Mouse (Mus musculus) ES-E14 (cell line): ENCODE data around the gene Ifitm6. TPM values are rescaled to one million over a fixed set of nuclear protein-coding genes. Genes with fewer than 3 reads are reported as not detected.

Experiments
- DNase-seq: peaks from one replicate; pipeline ENCODE4 v3.0.0-alpha.2; 2013; ENCODE audit warnings: low read depth, low spot score
- H3K27ac ChIP-seq: 2 replicates; pipeline ENCODE4 v1.5.1; 2012; ENCODE audit warnings: low read depth, mild to moderate bottlenecking, low read length, moderate library complexity, mixed read lengths; ENCODE audit not compliant: poor library complexity, insufficient read depth, severe bottlenecking
- H3K36me3 ChIP-seq: 2 replicates; pipeline ENCODE4 v1.6.1; 2012; ENCODE audit warnings: mild to moderate bottlenecking, low read length, moderate library complexity, mixed read lengths; ENCODE audit not compliant: control insufficient read depth, poor library complexity, insufficient read depth, severe bottlenecking
- H3K4me1 ChIP-seq, 2 experiments: fragments of 150-350 bp in 1 of 2; sonication (generic) in 1 of 2; 2 replicates each; pipeline ENCODE4 v1.6.1; 2012; ENCODE audit warnings: low read length in 2 of 2, mild to moderate bottlenecking in 1 of 2, mixed read lengths in 1 of 2; ENCODE audit not compliant: control insufficient read depth in 2 of 2, insufficient read depth in 2 of 2, poor library complexity in 1 of 2
- H3K4me3 ChIP-seq, 2 experiments: fragments of 150-350 bp in 1 of 2; sonication (generic) in 1 of 2; 2 replicates each; pipeline ENCODE4 v1.5.1; 2012; ENCODE audit warnings: low read length in 2 of 2, low read depth in 1 of 2, mild to moderate bottlenecking in 1 of 2, mixed read lengths in 1 of 2; ENCODE audit not compliant: insufficient read depth in 1 of 2, poor library complexity in 1 of 2, severe bottlenecking in 1 of 2
- H3K9ac ChIP-seq: 2 replicates; pipeline ENCODE4 v1.6.1; 2012; ENCODE audit warnings: low read depth, mild to moderate bottlenecking, low read length, mixed read lengths; ENCODE audit not compliant: poor library complexity, insufficient read depth, severe bottlenecking
- H3K9me3 ChIP-seq: fragments of 150-350 bp; sonication (generic); 2 replicates; pipeline ENCODE4 v1.6.1; 2012; ENCODE audit warnings: low read depth, mild to moderate bottlenecking, low read length; ENCODE audit not compliant: control insufficient read depth, insufficient read depth
- CHD2 ChIP-seq: IDR thresholded peaks from 2 replicates; pipeline ENCODE4 v1.6.1; 2014; ENCODE audit warnings: mild to moderate bottlenecking, low read depth, low read length, inconsistent platforms
- HCFC1 ChIP-seq: IDR thresholded peaks from 2 replicates; pipeline ENCODE4 v1.6.1; 2012; ENCODE audit warnings: low read length, inconsistent platforms, borderline replicate concordance; ENCODE audit not compliant: insufficient read depth
- MAFK ChIP-seq: IDR thresholded peaks from 2 replicates; pipeline ENCODE4 v1.6.1; 2014; ENCODE audit warnings: mild to moderate bottlenecking, low read depth, low read length, inconsistent platforms; ENCODE audit not compliant: insufficient read depth
- ZC3H11A ChIP-seq: IDR thresholded peaks from 2 replicates; pipeline ENCODE4 v1.6.1; 2012; ENCODE audit warnings: low read depth, mild to moderate bottlenecking, inconsistent platforms, low read length, borderline replicate concordance
- ZNF384 ChIP-seq: IDR thresholded peaks from 2 replicates; pipeline ENCODE4 v1.6.1; 2012; ENCODE audit warnings: low read depth, low read length, inconsistent platforms
- in situ Hi-C, 2 experiments: fragments of 600-800 bp; cut with MboI; formaldehyde crosslinking; loops; one replicate each; pipeline ENCODE4 v1.15.1; 2025; ENCODE audit warnings: low sequenced_read_pairs in 2 of 2, inconsistent platforms in 1 of 2; ENCODE audit not compliant: unreplicated experiment in 2 of 2
- total RNA-seq: library from RNA; depleted of rRNA; stranded (reverse); fragments of 300-350 nt; gene quantifications from 2 replicates; pipeline ENCODE4 v1.2.3, GENCODE M21; 2012

Gene Ifitm6
- total RNA-seq, 1 experiment: 0.36 TPM

GRCm38 (mm10) chr7:141003248-141004010, 14.3 kb downstream of the Ifitm6 start:
- no peak overlapping the region for H3K27ac ChIP-seq
- DNase-seq: no peak
- no peaks in the 10 kb centered on the region for H3K9me3 ChIP-seq
- no peak overlapping the region for H3K4me3 ChIP-seq
- H3K4me1 ChIP-seq: peaks cover 5 to 17% of the 10 kb centered on the region in 2 experiments; a peak in 3 of 4 replicates
- H3K36me3 ChIP-seq: no peaks in the 10 kb centered on the region
- TF ChIP-seq ZC3H11A (no peak), HCFC1 (no peak), CHD2 (no peak), ZNF384 (no peak), MAFK (no peak)
- in situ Hi-C loops: no loop called here
- H3K9ac ChIP-seq: no peak overlapping the region

GRCm38 (mm10) chr7:141000881-141001708, 16.6 kb downstream of the Ifitm6 start:
- peaks cover 2 to 6% of the 10 kb centered on the region in 2 experiments; a peak in 3 of 4 replicates for H3K4me1 ChIP-seq
- in situ Hi-C loops: no loop called here
- H3K27ac ChIP-seq: no peak overlapping the region
- H3K9me3 ChIP-seq: no peaks in the 10 kb centered on the region
- no peak overlapping the region for H3K9ac ChIP-seq
- no peak overlapping the region for H3K4me3 ChIP-seq
- no peak for TF ChIP-seq ZC3H11A
- no peak for TF ChIP-seq MAFK
- no peak for TF ChIP-seq HCFC1
- no peak for TF ChIP-seq ZNF384
- TF ChIP-seq CHD2: no peak
- no peaks in the 10 kb centered on the region for H3K36me3 ChIP-seq
- no peak for DNase-seq

- no peak overlapping the region for H3K4me3 ChIP-seq
- no peak for DNase-seq
- H3K9ac ChIP-seq: no peak overlapping the region
- no peak overlapping the region for H3K27ac ChIP-seq
- peaks cover 0 to 6% of the 10 kb centered on the region in 2 experiments; a peak in 2 of 4 replicates for H3K4me1 ChIP-seq
- no peak for TF ChIP-seq CHD2
- no peak for TF ChIP-seq MAFK
- no peak for TF ChIP-seq ZC3H11A
- no peak for TF ChIP-seq HCFC1
- TF ChIP-seq ZNF384: no peak
- H3K9me3 ChIP-seq: no peaks in the 10 kb centered on the region
- in situ Hi-C loops: no loop called here
- no peaks in the 10 kb centered on the region for H3K36me3 ChIP-seq
These were observed 18.6 kb downstream of the Ifitm6 start for GRCm38 (mm10) chr7:140998853-140999700.

- Histone ChIP-seq H3K36me3 (no peaks in the 10 kb centered on the region), H3K27ac (no peak overlapping the region), H3K4me3 (no peak overlapping the region), H3K9ac (no peak overlapping the region), H3K9me3 (no peaks in the 10 kb centered on the region), H3K4me1 (peaks cover 0 to 8% of the 10 kb centered on the region in 2 experiments; a peak in 2 of 4 replicates)
- no peak for DNase-seq
- no peak for TF ChIP-seq MAFK
- TF ChIP-seq CHD2: no peak
- TF ChIP-seq ZNF384: no peak
- no peak for TF ChIP-seq ZC3H11A
- TF ChIP-seq HCFC1: no peak
- in situ Hi-C loops: no loop called here
These were observed 19.9 kb downstream of the Ifitm6 start for GRCm38 (mm10) chr7:140997817-140998216.
